Mouse (Mus musculus) liver, embryonic 13.5 days (tissue): Measurements from ENCODE around the gene Tmem115. TPM values are rescaled to one million over a fixed set of nuclear protein-coding genes. Genes with fewer than 3 reads are reported as not detected.

Experiments used
- ATAC-seq: fragments of 200-750 bp; cut with Nextera tagmentation; 2 replicates; pipeline ENCODE4 v1.8.0; 2017; ENCODE audit warnings: low read depth, mild to moderate bottlenecking, moderate number of reproducible peaks, moderate library complexity
- DNase-seq: peaks from one replicate; pipeline ENCODE4 v3.0.0; 2022
- H3K27ac ChIP-seq: fragments of 300-500 bp; sonication (generic); 2 replicates; pipeline ENCODE4 v1.5.1; 2015; ENCODE audit warnings: moderate library complexity, mild to moderate bottlenecking, inconsistent platforms
- H3K27me3 ChIP-seq: fragments of 300-500 bp; sonication (generic); 2 replicates; pipeline ENCODE4 v1.6.1; 2015; ENCODE audit warnings: mild to moderate bottlenecking, inconsistent platforms
- H3K36me3 ChIP-seq: fragments of 300-500 bp; sonication (generic); 2 replicates; pipeline ENCODE4 v1.6.1; 2015; ENCODE audit warnings: mild to moderate bottlenecking, inconsistent platforms
- H3K4me1 ChIP-seq: fragments of 300-500 bp; sonication (generic); replicated peaks from 2 replicates; pipeline ENCODE4 v1.6.1; 2015; ENCODE audit warnings: inconsistent platforms
- H3K4me2 ChIP-seq: fragments of 300-500 bp; sonication (generic); 2 replicates; pipeline ENCODE4 v1.6.1; 2015; ENCODE audit warnings: inconsistent platforms, mild to moderate bottlenecking, moderate library complexity
- H3K4me3 ChIP-seq: fragments of 300-500 bp; sonication (generic); replicated peaks from 2 replicates; pipeline ENCODE4 v1.5.1; 2015; ENCODE audit warnings: mild to moderate bottlenecking, inconsistent platforms
- H3K9ac ChIP-seq: fragments of 300-500 bp; sonication (generic); 2 replicates; pipeline ENCODE4 v1.6.1; 2015; ENCODE audit warnings: mild to moderate bottlenecking, inconsistent platforms
- H3K9me3 ChIP-seq: fragments of 300-500 bp; sonication (generic); replicated peaks from 2 replicates; pipeline ENCODE4 v1.6.1; 2016; ENCODE audit warnings: inconsistent platforms
- WGBS: fragments of 180-500 bp; shearing (Covaris S2); methylation state at CpG from one replicate; pipeline ENCODE4 v1.1.7; 2015; ENCODE audit not compliant: insufficient replicate concordance; 5-methylcytosine and 5-hydroxymethylcytosine counted together
- polyA plus RNA-seq: library from polyadenylated mRNA; unstranded; fragments of >200 nt; fragmentation: Nextera tagmentation; extraction: Ambion mirVana; gene quantifications from 2 replicates; pipeline ENCODE4 v1.2.1, GENCODE M21; 2015

The Tmem115 gene
- polyA plus RNA-seq, 1 experiment from 2014 or later = 16.5 TPM

GRCm38 (mm10) chr9:107542721-107543120, 9.0 kb downstream of the Tmem115 start:
- no peaks in the 10 kb centered on the region for H3K27me3 ChIP-seq
- no peak for ATAC-seq
- DNase-seq = no peak
- H3K4me3 ChIP-seq = peak overlapping the region; percentile 74
- peak overlapping the region; percentile 93 for H3K4me2 ChIP-seq
- 45% methylated on average over 8 of the region's 8 CpGs for WGBS
- H3K36me3 ChIP-seq = peaks cover 47% of the 10 kb centered on the region
- peak overlapping the region; percentile 79 for H3K9ac ChIP-seq
- H3K27ac ChIP-seq = peak overlapping the region; percentile 80
- no peaks in the 10 kb centered on the region for H3K9me3 ChIP-seq
- peaks cover 52% of the 10 kb centered on the region for H3K4me1 ChIP-seq

GRCm38 (mm10) chr9:107543299-107543698, 9.6 kb downstream of the Tmem115 start:
- Histone ChIP-seq H3K4me1 (peaks cover 55% of the 10 kb centered on the region), H3K4me2 (peak overlapping the region; percentile 93; the same call in 1 of the 2 replicates), H3K9ac (0 out of 2 replicates have a peak overlapping the region, but pooled peaks have one; percentile 79), H3K4me3 (no peak overlapping the region), H3K36me3 (peaks cover 41% of the 10 kb centered on the region), H3K9me3 (no peaks in the 10 kb centered on the region), H3K27me3 (peaks cover 2% of the 10 kb centered on the region; the same call in 1 of the 2 replicates), H3K27ac (no peak overlapping the region)
- DNase-seq = no peak
- no peak for ATAC-seq
- WGBS = 77% methylated on average over 11 of the region's 11 CpGs

GRCm38 (mm10) chr9:107544196-107544700, 10.5 kb downstream of the Tmem115 start:
- no peak for ATAC-seq
- no peak for DNase-seq
- H3K4me2 ChIP-seq = no peak overlapping the region
- H3K36me3 ChIP-seq = peaks cover 32% of the 10 kb centered on the region
- peaks cover 11% of the 10 kb centered on the region; the same call in 1 of the 2 replicates for H3K27me3 ChIP-seq
- peaks cover 50% of the 10 kb centered on the region for H3K4me1 ChIP-seq
- H3K9me3 ChIP-seq = no peaks in the 10 kb centered on the region
- no peak overlapping the region for H3K27ac ChIP-seq
- H3K9ac ChIP-seq = no peak overlapping the region
- 89% methylated on average over 17 of the region's 17 CpGs for WGBS
- no peak overlapping the region for H3K4me3 ChIP-seq

- no peaks in the 10 kb centered on the region for H3K9me3 ChIP-seq
- H3K9ac ChIP-seq = no peak overlapping the region
- H3K27me3 ChIP-seq = peaks cover 16% of the 10 kb centered on the region; the same call in 1 of the 2 replicates
- ATAC-seq = no peak
- H3K4me3 ChIP-seq = no peak overlapping the region
- 89% methylated on average over 12 of the region's 12 CpGs for WGBS
- H3K4me1 ChIP-seq = peaks cover 50% of the 10 kb centered on the region
- DNase-seq = no peak
- H3K4me2 ChIP-seq = no peak overlapping the region
- peaks cover 27% of the 10 kb centered on the region for H3K36me3 ChIP-seq
- no peak overlapping the region for H3K27ac ChIP-seq
Measured at GRCm38 (mm10) chr9:107544729-107545128, 11.0 kb downstream of the Tmem115 start.

- no peak overlapping the region for H3K9ac ChIP-seq
- no peak overlapping the region for H3K4me2 ChIP-seq
- peaks cover 22% of the 10 kb centered on the region for H3K36me3 ChIP-seq
- ATAC-seq (no peak), DNase-seq (no peak)
- H3K27ac ChIP-seq = no peak overlapping the region
- 79% methylated on average over 10 of the region's 10 CpGs for WGBS
- H3K9me3 ChIP-seq = no peaks in the 10 kb centered on the region
- peaks cover 21% of the 10 kb centered on the region; the same call in 1 of the 2 replicates for H3K27me3 ChIP-seq
- peaks cover 52% of the 10 kb centered on the region for H3K4me1 ChIP-seq
- H3K4me3 ChIP-seq = no peak overlapping the region
Measured at GRCm38 (mm10) chr9:107545199-107545598, 11.5 kb downstream of the Tmem115 start.

GRCm38 (mm10) chr9:107545602-107546001, 11.9 kb downstream of the Tmem115 start:
- Histone ChIP-seq H3K27me3 (peaks cover 25% of the 10 kb centered on the region), H3K4me3 (no peak overlapping the region), H3K27ac (no peak overlapping the region), H3K4me2 (no peak overlapping the region), H3K9me3 (no peaks in the 10 kb centered on the region), H3K4me1 (peaks cover 54% of the 10 kb centered on the region), H3K9ac (no peak overlapping the region), H3K36me3 (peaks cover 19% of the 10 kb centered on the region)
- 3% methylated on average over 3 of the region's 3 CpGs for WGBS
- DNase-seq = peak; percentile 64
- ATAC-seq = no peak

- 5% methylated on average over 20 of the region's 20 CpGs for WGBS
- Histone ChIP-seq H3K27ac (0 out of 2 replicates have a peak within 1 kb of the TSS, but pooled peaks have one; percentile 13), H3K4me3 (peak within 1 kb of the TSS; percentile 7; the same call in 1 of the 2 replicates), H3K4me2 (peak within 1 kb of the TSS; percentile 53), H3K27me3 (peaks cover 39% of the 10 kb centered on the region), H3K4me1 (peaks cover 57% of the 10 kb centered on the region), H3K9ac (0 out of 2 replicates have a peak within 1 kb of the TSS, but pooled peaks have one; percentile 47), H3K9me3 (no peaks in the 10 kb centered on the region), H3K36me3 (peaks cover 19% of the 10 kb centered on the region)
- ATAC-seq (peak; percentile 67), DNase-seq (peak; percentile 85)
Measured at GRCm38 (mm10) chr9:107547026-107547425, 13.3 kb downstream of the Tmem115 start, which contains the start of gene Zmynd10. Gene Zmynd10 (plus strand): TSS chr9:107547298.

GRCm38 (mm10) chr9:107547957-107548356, 14.2 kb downstream of the Tmem115 start:
- H3K4me2 ChIP-seq = no peak overlapping the region
- 0 out of 2 replicates have a peak overlapping the region, but pooled peaks have one; percentile 13 for H3K27ac ChIP-seq
- H3K4me3 ChIP-seq = no peak overlapping the region
- DNase-seq (no peak), ATAC-seq (no peak)
- no peaks in the 10 kb centered on the region for H3K9me3 ChIP-seq
- 66% methylated on average over 5 of the region's 5 CpGs for WGBS
- H3K36me3 ChIP-seq = peaks cover 19% of the 10 kb centered on the region
- H3K4me1 ChIP-seq = peaks cover 59% of the 10 kb centered on the region
- H3K27me3 ChIP-seq = peaks cover 44% of the 10 kb centered on the region
- H3K9ac ChIP-seq = no peak overlapping the region

GRCm38 (mm10) chr9:107548820-107549219, 15.1 kb downstream of the Tmem115 start:
- peaks cover 63% of the 10 kb centered on the region for H3K4me1 ChIP-seq
- 85% methylated on average over 10 of the region's 10 CpGs for WGBS

GRCm38 (mm10) chr9:107549297-107550074, 15.7 kb downstream of the Tmem115 start:
- Histone ChIP-seq H3K27me3 (peaks cover 44% of the 10 kb centered on the region), H3K36me3 (peaks cover 7% of the 10 kb centered on the region), H3K9ac (no peak overlapping the region), H3K9me3 (no peaks in the 10 kb centered on the region), H3K4me1 (peaks cover 66% of the 10 kb centered on the region), H3K4me3 (no peak overlapping the region), H3K27ac (no peak overlapping the region), H3K4me2 (no peak overlapping the region)
- no peak for ATAC-seq
- no peak for DNase-seq
- WGBS = 78% methylated on average over 20 of the region's 20 CpGs

More at GRCm38 (mm10) chr9:107548820-107549219, 15.1 kb downstream of the Tmem115 start:
- ATAC-seq = no peak
- H3K27me3 ChIP-seq = peaks cover 44% of the 10 kb centered on the region
- no peak overlapping the region for H3K4me3 ChIP-seq
- no peak overlapping the region for H3K9ac ChIP-seq
- DNase-seq = no peak
- H3K4me2 ChIP-seq = no peak overlapping the region
- H3K9me3 ChIP-seq = no peaks in the 10 kb centered on the region
- H3K27ac ChIP-seq = no peak overlapping the region
- peaks cover 14% of the 10 kb centered on the region for H3K36me3 ChIP-seq

GRCm38 (mm10) chr9:107550491-107551116, 16.9 kb downstream of the Tmem115 start:
- no peaks in the 10 kb centered on the region for H3K36me3 ChIP-seq
- DNase-seq (no peak), ATAC-seq (no peak)
- H3K4me1 ChIP-seq = peaks cover 69% of the 10 kb centered on the region
- H3K27ac ChIP-seq = no peak overlapping the region
- H3K4me2 ChIP-seq = peak overlapping the region; percentile 96
- peak overlapping the region; percentile 61 for H3K4me3 ChIP-seq
- 36% methylated on average over 23 of the region's 23 CpGs for WGBS
- H3K9ac ChIP-seq = peak overlapping the region; percentile 76
- no peaks in the 10 kb centered on the region for H3K9me3 ChIP-seq
- H3K27me3 ChIP-seq = peaks cover 44% of the 10 kb centered on the region
